Mouse (Mus musculus) myocyte (in vitro differentiated cells): Measurements from ENCODE around the gene Tmem256. TPM values are rescaled to one million over a fixed set of nuclear protein-coding genes. Genes with fewer than 3 reads are reported as not detected.

Experiments used
- H3K27me3 ChIP-seq: one replicate; pipeline ENCODE4 v1.6.1; 2011; ENCODE audit not compliant: control insufficient read depth, insufficient read depth, insufficient read length
- H3K36me3 ChIP-seq: one replicate; pipeline ENCODE4 v1.6.1; 2011; ENCODE audit not compliant: control insufficient read depth, insufficient read depth
- H3K4me2 ChIP-seq: one replicate; pipeline ENCODE4 v1.6.1; 2011; ENCODE audit warnings: low read depth, control low read depth
- H3K4me3 ChIP-seq: one replicate; pipeline ENCODE4 v1.5.1; 2011; ENCODE audit warnings: mild to moderate bottlenecking, control low read depth, moderate library complexity
- H3K79me2 ChIP-seq: one replicate; pipeline ENCODE4 v1.6.1; 2011; ENCODE audit not compliant: control insufficient read depth, insufficient read depth
- H3ac ChIP-seq: one replicate; pipeline ENCODE4 v1.6.1; 2011; ENCODE audit not compliant: control insufficient read depth, insufficient read length
- CEBPB ChIP-seq: IDR thresholded peaks from 2 replicates; pipeline ENCODE4 v1.6.1; 2011; ENCODE audit warnings: mild to moderate bottlenecking, moderate library complexity; ENCODE audit not compliant: poor library complexity, insufficient read depth, severe bottlenecking
- E2F4 ChIP-seq: IDR thresholded peaks from one replicate; pipeline ENCODE4 v1.6.1; 2011; ENCODE audit warnings: mild to moderate bottlenecking, control low read depth, moderate library complexity; ENCODE audit not compliant: insufficient read depth
- MAX ChIP-seq: IDR thresholded peaks from one replicate; pipeline ENCODE4 v1.6.1; 2011; ENCODE audit warnings: low read depth, mild to moderate bottlenecking, control low read depth
- MYOD1 ChIP-seq, 3 experiments: IDR thresholded peaks; one replicate each; pipeline ENCODE4 v1.6.1; 2011; ENCODE audit warnings: control low read depth in 2 of 3, low read depth in 2 of 3, mild to moderate bottlenecking in 2 of 3, moderate library complexity in 1 of 3; ENCODE audit not compliant: insufficient read length in 2 of 3, control insufficient read depth in 1 of 3
- MYOG ChIP-seq, 3 experiments: IDR thresholded peaks; one replicate each; pipeline ENCODE4 v1.6.1; 2011; ENCODE audit warnings: control low read depth in 2 of 3, low read depth in 2 of 3, mild to moderate bottlenecking in 2 of 3; ENCODE audit not compliant: insufficient read length in 2 of 3, control insufficient read depth in 1 of 3, insufficient read depth in 1 of 3
- POLR2A ChIP-seq: IDR thresholded peaks from one replicate; pipeline ENCODE4 v1.6.1; 2011; ENCODE audit warnings: low read depth, mild to moderate bottlenecking, control low read depth, moderate library complexity; ENCODE audit not compliant: insufficient read length
- POLR2AphosphoS2 ChIP-seq: IDR thresholded peaks from one replicate; pipeline ENCODE4 v1.6.1; 2011; ENCODE audit warnings: low read depth, control low read depth; ENCODE audit not compliant: insufficient read length
- REST ChIP-seq: IDR thresholded peaks from one replicate; pipeline ENCODE4 v1.6.1; 2011; ENCODE audit warnings: mild to moderate bottlenecking, control low read depth, moderate library complexity; ENCODE audit not compliant: insufficient read depth, insufficient read length
- SRF ChIP-seq: IDR thresholded peaks from one replicate; pipeline ENCODE4 v1.6.1; 2011; ENCODE audit warnings: low read depth; ENCODE audit not compliant: control insufficient read depth, insufficient read length
- TCF12 ChIP-seq: IDR thresholded peaks from one replicate; pipeline ENCODE4 v1.6.1; 2011; ENCODE audit warnings: mild to moderate bottlenecking, control low read depth; ENCODE audit not compliant: poor library complexity, insufficient read depth, severe bottlenecking
- TCF3 ChIP-seq: IDR thresholded peaks from one replicate; pipeline ENCODE4 v1.6.1; 2011; ENCODE audit warnings: low read depth, control low read depth; ENCODE audit not compliant: insufficient read length
- USF1 ChIP-seq: IDR thresholded peaks from one replicate; pipeline ENCODE4 v1.6.1; 2011; ENCODE audit warnings: low read depth, mild to moderate bottlenecking, control low read depth, moderate library complexity
- polyA plus RNA-seq: library from polyadenylated mRNA; unstranded; fragments of >200 nt; fragmentation: generic; extraction: Trizol; gene quantifications from one replicate; pipeline ENCODE4 v1.2.1, GENCODE M21; 2012; ENCODE audit warnings: missing spikeins

Tmem256 gene
- 259 TPM for polyA plus RNA-seq

- peak within 1 kb of the TSS; percentile 86 for H3K4me2 ChIP-seq
- peak within 1 kb of the TSS; percentile 84 for H3ac ChIP-seq
- no peaks in the 10 kb centered on the region for H3K27me3 ChIP-seq
- TF ChIP-seq POLR2AphosphoS2 (peak; percentile 86), TCF3 (no peak), SRF (peak; percentile 8), MYOD1 (IDR thresholded peaks at IDR 0.05; ENCODE audit: control insufficient read depth in 1 of 3, insufficient read length in 2 of 3, low read depth in 2 of 3) (peak in 2 of 3 experiments; percentile 13 to 23), REST (no peak), CEBPB (no peak), USF1 (no peak), TCF12 (no peak), POLR2A (peak; percentile 81), MYOG (IDR thresholded peaks at IDR 0.05; ENCODE audit: control insufficient read depth in 1 of 3, insufficient read depth in 1 of 3, insufficient read length in 2 of 3, low read depth in 2 of 3) (peak in 2 of 3 experiments; percentile 38 to 42), MAX (no peak), E2F4 (peak; percentile 58)
- H3K36me3 ChIP-seq, result no peaks in the 10 kb centered on the region
- peak within 1 kb of the TSS; percentile 39 for H3K4me3 ChIP-seq
- no peaks in the 10 kb centered on the region for H3K79me2 ChIP-seq
Observed at GRCm38 (mm10) chr11:69837952-69838713, at the start of gene Tmem256. TSS of gene Tmem256 (plus strand) at chr11:69838514.

GRCm38 (mm10) chr11:69789431-69789830, 48.9 kb upstream of the Tmem256 start:
- Histone ChIP-seq H3K27me3 (no peaks in the 10 kb centered on the region), H3K36me3 (peaks cover 46% of the 10 kb centered on the region), H3ac (no peak overlapping the region), H3K79me2 (no peaks in the 10 kb centered on the region), H3K4me2 (no peak overlapping the region), H3K4me3 (no peak overlapping the region)
- TF ChIP-seq MAX, result no peak
- TF ChIP-seq POLR2AphosphoS2, result no peak
- no peak for TF ChIP-seq USF1
- no peak for TF ChIP-seq TCF12
- no peak for TF ChIP-seq MYOD1 (IDR thresholded peaks at IDR 0.05; ENCODE audit: control insufficient read depth in 1 of 3, insufficient read length in 2 of 3, low read depth in 2 of 3)
- TF ChIP-seq POLR2A, result no peak
- TF ChIP-seq TCF3, result no peak
- TF ChIP-seq CEBPB, result no peak
- TF ChIP-seq E2F4, result no peak
- no peak for TF ChIP-seq REST
- no peak for TF ChIP-seq SRF
- TF ChIP-seq MYOG (IDR thresholded peaks at IDR 0.05; ENCODE audit: control insufficient read depth in 1 of 3, insufficient read depth in 1 of 3, insufficient read length in 2 of 3, low read depth in 2 of 3), result no peak

GRCm38 (mm10) chr11:69791420-69791819, 46.9 kb upstream of the Tmem256 start:
- Histone ChIP-seq H3ac (no peak overlapping the region), H3K4me3 (no peak overlapping the region), H3K79me2 (no peaks in the 10 kb centered on the region), H3K27me3 (no peaks in the 10 kb centered on the region), H3K36me3 (peaks cover 37% of the 10 kb centered on the region), H3K4me2 (no peak overlapping the region)
- TF ChIP-seq MYOD1 (IDR thresholded peaks at IDR 0.05; ENCODE audit: control insufficient read depth in 1 of 3, insufficient read length in 2 of 3, low read depth in 2 of 3) (no peak), POLR2A (no peak), E2F4 (no peak), USF1 (no peak), MAX (no peak), TCF12 (no peak), TCF3 (no peak), POLR2AphosphoS2 (no peak), REST (no peak), SRF (no peak), CEBPB (no peak), MYOG (IDR thresholded peaks at IDR 0.05; ENCODE audit: control insufficient read depth in 1 of 3, insufficient read depth in 1 of 3, insufficient read length in 2 of 3, low read depth in 2 of 3) (no peak)

GRCm38 (mm10) chr11:69793429-69793828, 44.9 kb upstream of the Tmem256 start:
- TF ChIP-seq SRF (no peak), TCF3 (no peak), POLR2A (no peak), USF1 (no peak), MYOG (IDR thresholded peaks at IDR 0.05; ENCODE audit: control insufficient read depth in 1 of 3, insufficient read depth in 1 of 3, insufficient read length in 2 of 3, low read depth in 2 of 3) (no peak)
- H3ac ChIP-seq, result no peak overlapping the region
- peaks cover 28% of the 10 kb centered on the region for H3K36me3 ChIP-seq
- H3K27me3 ChIP-seq, result no peaks in the 10 kb centered on the region
- no peak overlapping the region for H3K4me3 ChIP-seq
- no peaks in the 10 kb centered on the region for H3K79me2 ChIP-seq
- H3K4me2 ChIP-seq, result no peak overlapping the region
